Mouse (Mus musculus) thymus, adult 2 months (tissue): ENCODE results near the gene Ccdc136.

Experiments
- CTCF ChIP-seq: fragments of 200-500 bp; IDR thresholded peaks from 2 replicates; pipeline ENCODE4 v1.5.1; 2012; ENCODE audit warnings: mild to moderate bottlenecking, control low read depth, low read length, moderate library complexity, borderline replicate concordance; ENCODE audit not compliant: control insufficient read depth, poor library complexity, insufficient read depth; ENCODE audit errors: extremely low read depth
- POLR2A ChIP-seq: fragments of 200-500 bp; IDR thresholded peaks from 2 replicates; pipeline ENCODE4 v1.6.1; 2012; ENCODE audit warnings: mild to moderate bottlenecking, low read length, control low read depth, moderate library complexity; ENCODE audit not compliant: control insufficient read depth, poor library complexity, insufficient read depth; ENCODE audit errors: extremely low read depth

GRCm38 (mm10) chr6:29420596-29420995 lies 24.5 kb downstream of the Ccdc136 start:
- no peak for TF ChIP-seq POLR2A
- no peak for TF ChIP-seq CTCF
